Comparison of ENCODE assay signal across 10 mouse cellular contexts in the genomic region with DNA sequence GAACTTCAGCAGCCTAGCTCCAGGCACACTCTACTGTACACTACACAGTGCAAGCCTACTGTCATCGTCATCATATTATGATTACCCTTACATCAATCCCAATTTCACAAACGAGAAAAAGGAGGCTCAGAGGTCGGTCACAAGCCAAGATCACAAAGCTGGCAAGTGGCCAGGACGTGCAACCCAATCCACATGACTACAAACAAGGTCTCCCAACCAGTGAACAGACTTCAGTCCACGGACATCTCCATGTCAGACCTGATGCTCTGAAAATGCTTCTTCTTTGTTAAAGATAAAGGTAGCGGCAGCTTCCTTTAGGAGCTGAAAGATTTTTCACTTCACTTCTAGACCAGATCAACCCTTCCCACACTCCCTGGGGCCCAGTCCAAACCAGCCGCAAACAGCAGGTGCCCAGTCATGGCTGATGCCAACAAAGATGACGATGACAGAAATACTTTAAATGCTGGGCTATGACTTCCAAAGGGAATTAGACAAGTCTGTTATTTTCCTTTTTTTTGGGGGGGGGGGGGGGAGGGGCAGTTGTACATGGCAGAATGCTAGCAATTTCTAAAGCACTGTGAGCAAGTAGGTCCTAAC.
DNase-seq lines count a peak whose midpoint lies in the region; ATAC-seq and TF ChIP-seq lines count a peak whose summit lies in the region.
"Had no signal": no experiment of that assay in that cellular context is flagged by ENCODE, and none has a peak within 500 bp of the region (broad histone marks: within the 10 kb centered on the region; RNA-seq: fewer than 3 reads in every experiment).

No protein-coding gene starts in this region.

- intact Hi-C loops in left cerebral cortex, postnatal 4 days (cut with DNase I) = no loop called here
- intact Hi-C loops in left cerebral cortex, postnatal 36 days (cut with DNase I) = loop anchor here (5.0 kb wide), 1 partner anchor 79 kb away; a partner anchor contains a TSS

- H3K9ac ChIP-seq in heart, postnatal 0 days (replicated peaks; ENCODE audit: low read depth, low read length) = no peak overlapping the region
- no peak overlapping the region for H3K9ac ChIP-seq in neural tube, embryonic 13.5 days
- H3K9ac ChIP-seq: kidney, embryonic 15.5 days; limb, embryonic 15.5 days had no signal

- H3K4me1 ChIP-seq in heart, postnatal 0 days (ENCODE audit: control insufficient read depth, insufficient read depth) = peaks cover 96% of the 10 kb centered on the region
- peaks cover 49% of the 10 kb centered on the region for H3K4me1 ChIP-seq in neural tube, embryonic 13.5 days (replicated peaks)

- H3K4me2 ChIP-seq in heart, postnatal 0 days (ENCODE audit: low read depth, low read length) = no peak overlapping the region
- no peak overlapping the region for H3K4me2 ChIP-seq in neural tube, embryonic 13.5 days
- H3K4me2 ChIP-seq: kidney, embryonic 15.5 days; limb, embryonic 15.5 days had no signal

- no peaks in the 10 kb centered on the region for H3K9me3 ChIP-seq in heart, postnatal 0 days (replicated peaks; ENCODE audit: control insufficient read depth, low read length)
- H3K9me3 ChIP-seq in neural tube, embryonic 13.5 days = no peaks in the 10 kb centered on the region
- H3K9me3 ChIP-seq: kidney, embryonic 15.5 days; limb, embryonic 15.5 days had no signal

- no peak for ATAC-seq in heart, postnatal 0 days (ENCODE audit: insufficient read depth, low read depth)
- peak; percentile 21; the same call in 1 of the 2 replicates for ATAC-seq in neural tube, embryonic 13.5 days (ENCODE audit: low read depth)

- H3K36me3 ChIP-seq in heart, postnatal 0 days (replicated peaks; ENCODE audit: control insufficient read depth, insufficient read depth, low read length) = no peaks in the 10 kb centered on the region
- 0 out of 2 replicates have a peak, but pooled peaks cover 2% of the 10 kb centered on the region for H3K36me3 ChIP-seq in neural tube, embryonic 13.5 days
- H3K36me3 ChIP-seq: kidney, embryonic 15.5 days; limb, embryonic 15.5 days had no signal

- H3K27me3 ChIP-seq in heart, postnatal 0 days (ENCODE audit: control insufficient read depth, insufficient read depth, low read length) = no peaks in the 10 kb centered on the region
- H3K27me3 ChIP-seq in neural tube, embryonic 13.5 days = no peaks in the 10 kb centered on the region
- H3K27me3 ChIP-seq: kidney, embryonic 15.5 days; limb, embryonic 15.5 days had no signal

- DNase-seq in adrenal gland, postnatal 14 days = peak; percentile 57
- DNase-seq in adrenal gland, adult 8-10 months = no peak
- peak; percentile 56 for DNase-seq in left cerebral cortex, postnatal 4 days
- DNase-seq in left cerebral cortex, postnatal 36 days (ENCODE audit: low spot score in 2 of 2) = no peak
- DNase-seq in heart, postnatal 0 days (ENCODE audit: low spot score) = no peak
- no peak for DNase-seq in kidney, postnatal 14 days
- DNase-seq in lung, postnatal 10 days = no peak

- TF ChIP-seq CTCF in heart, postnatal 0 days (IDR thresholded peaks at IDR 0.05; ENCODE audit: low read depth) = no peak

- H3K4me3 ChIP-seq in heart, postnatal 0 days (ENCODE audit: low read depth, low read length) = no peak overlapping the region
- no peak overlapping the region for H3K4me3 ChIP-seq in neural tube, embryonic 13.5 days
- H3K4me3 ChIP-seq: kidney, embryonic 15.5 days; limb, embryonic 15.5 days had no signal

- TF ChIP-seq EP300 in heart, postnatal 0 days (IDR thresholded peaks at IDR 0.05; ENCODE audit: low read depth) = no peak

- 34% methylated on average over 8 of the region's 8 CpGs for WGBS in heart, postnatal 0 days
- 58% methylated on average over 8 of the region's 8 CpGs for WGBS in neural tube, embryonic 13.5 days

- peak overlapping the region; percentile 98 for H3K27ac ChIP-seq in heart, postnatal 0 days (ENCODE audit: low read depth)
- H3K27ac ChIP-seq in neural tube, embryonic 13.5 days (replicated peaks) = peak overlapping the region; percentile 77
- H3K27ac ChIP-seq: kidney, embryonic 15.5 days; limb, embryonic 15.5 days had no signal

Comparison
In these comparisons a context has a peak if more than half of its experiments do, and no peak if none do; other contexts are left out.
1. DNase-seq: peak in adrenal gland, postnatal 14 days (single experiment) and left cerebral cortex, postnatal 4 days (single experiment); none in adrenal gland, adult 8-10 months (single experiment), left cerebral cortex, postnatal 36 days (0 of 2), heart, postnatal 0 days (single experiment), kidney, postnatal 14 days (single experiment) and lung, postnatal 10 days (single experiment).